Mouse (Mus musculus): ENCODE measurements around the gene Gm14401. TPM values are rescaled to one million over a fixed set of nuclear protein-coding genes. Genes with fewer than 3 reads are reported as not detected.
"Not testable (repeated sequence)": the region's sequence is repeated elsewhere in the genome, so short reads cannot be mapped to it uniquely, and the experiment has no call there.

The Gm14401 gene
- polyA plus RNA-seq (2017; shearing (Covaris generic)), result not detected

DNA sequence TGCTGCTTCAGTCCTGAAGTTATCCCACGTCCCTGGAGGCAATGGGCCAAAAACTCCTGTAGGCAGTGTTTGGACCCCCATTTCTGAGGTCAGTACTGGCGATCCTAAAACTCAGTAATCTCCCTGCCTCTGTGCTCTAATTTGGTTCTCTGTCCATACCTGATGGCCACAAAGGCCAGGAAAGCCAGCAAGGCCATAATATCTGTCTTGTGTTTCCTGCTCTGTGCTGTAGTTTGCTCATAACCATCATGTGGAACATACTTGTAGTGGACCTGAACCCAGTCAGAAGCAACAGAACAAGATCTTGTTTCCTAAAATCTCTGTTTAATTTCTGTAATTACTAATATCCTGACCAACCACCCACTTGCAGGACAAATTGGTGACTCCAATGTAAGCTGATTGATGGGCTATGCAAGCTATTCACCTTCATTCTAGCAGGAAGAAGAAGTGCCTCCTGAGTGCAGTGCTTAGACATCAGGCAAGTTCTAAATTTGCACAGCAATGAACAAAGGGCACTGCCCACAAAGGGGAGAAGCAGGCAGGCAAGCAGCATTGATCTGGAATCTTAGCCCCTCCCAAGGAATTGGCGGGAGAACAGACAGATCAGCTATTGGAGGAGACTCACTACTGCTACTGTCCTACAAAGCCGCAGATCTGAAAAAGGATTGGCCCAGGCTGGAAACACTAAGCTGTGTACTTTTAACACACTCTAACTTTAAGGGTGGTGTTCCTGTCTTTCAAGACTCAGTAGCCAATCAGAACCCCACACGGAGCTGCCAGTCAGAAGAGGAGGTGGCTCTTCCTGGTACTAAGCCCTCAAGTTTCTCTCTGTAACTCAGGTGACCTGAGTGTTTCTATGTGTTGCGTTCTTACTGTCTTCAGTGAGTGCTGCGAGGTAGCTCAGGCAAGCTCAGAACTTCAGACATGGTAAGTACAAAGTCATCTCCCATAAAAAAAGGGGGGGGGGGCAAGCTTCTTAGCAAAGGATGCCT, at the start of gene Gm14401:
Gene Gm14401, plus strand, starts transcription at position 889 of the 992 bp plus-strand sequence.
- ATAC-seq, result not testable (repeated sequence)

DNA sequence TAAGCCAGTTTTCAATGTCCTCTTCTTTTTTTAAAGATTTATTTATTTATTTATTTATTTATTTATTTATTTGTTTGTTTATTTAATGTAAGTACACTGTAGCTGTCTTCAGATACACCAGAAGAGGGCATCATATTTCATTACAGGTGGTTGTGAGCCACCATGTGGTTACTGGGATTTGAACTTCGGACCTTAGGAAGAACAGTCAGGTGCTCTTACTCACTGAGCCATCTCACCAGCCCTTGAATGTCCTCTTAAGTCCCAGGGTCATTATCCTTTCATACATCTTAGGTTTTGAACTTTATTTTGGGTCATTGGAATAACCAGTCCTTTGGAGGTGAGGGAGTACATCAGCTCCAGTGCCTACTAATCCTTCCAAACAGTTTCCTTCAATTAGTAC, 1.3 kb upstream of the Gm14401 start:
- not testable (repeated sequence) for ATAC-seq

DNA sequence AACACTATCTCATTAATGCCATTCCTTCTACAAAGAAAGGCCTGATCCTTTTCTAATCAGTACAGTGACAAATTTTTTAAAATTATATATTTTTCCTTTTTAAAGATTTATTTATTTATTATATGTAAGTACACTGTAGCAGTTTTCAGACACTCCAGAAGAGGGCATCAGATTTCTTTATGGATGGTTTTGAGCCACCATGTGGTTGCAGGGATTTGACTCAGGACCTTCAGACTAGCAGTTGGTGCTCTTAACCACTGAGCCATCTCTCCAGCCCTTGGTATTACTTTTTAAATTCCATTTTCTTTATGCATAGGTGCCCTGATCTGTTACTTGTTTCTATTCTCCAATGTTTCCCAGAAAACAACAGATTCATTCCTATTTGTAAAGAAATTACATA, 895 bp downstream of the Gm14401 start:
- ATAC-seq, result not testable (repeated sequence)

DNA sequence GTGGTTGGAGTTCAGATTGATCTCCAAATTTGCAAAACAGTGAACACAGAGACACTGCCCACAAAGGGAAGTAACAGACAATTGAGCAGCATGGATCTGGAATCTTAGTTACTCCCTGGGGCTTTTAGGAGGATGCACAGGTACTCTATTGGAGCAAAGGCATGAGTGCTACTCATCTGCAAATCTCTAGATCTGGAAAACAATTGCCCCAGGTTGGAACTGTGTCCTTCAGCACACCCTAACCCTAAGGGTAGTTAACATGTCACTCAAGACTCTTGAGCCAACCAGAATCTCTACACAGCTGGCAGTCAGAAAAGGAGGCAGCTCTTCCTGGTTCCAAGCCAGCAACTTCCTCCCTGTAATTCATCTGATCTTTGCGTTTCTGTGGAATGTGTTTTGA, 5.7 kb downstream of the Gm14401 start:
- ATAC-seq, result not testable (repeated sequence)

DNA sequence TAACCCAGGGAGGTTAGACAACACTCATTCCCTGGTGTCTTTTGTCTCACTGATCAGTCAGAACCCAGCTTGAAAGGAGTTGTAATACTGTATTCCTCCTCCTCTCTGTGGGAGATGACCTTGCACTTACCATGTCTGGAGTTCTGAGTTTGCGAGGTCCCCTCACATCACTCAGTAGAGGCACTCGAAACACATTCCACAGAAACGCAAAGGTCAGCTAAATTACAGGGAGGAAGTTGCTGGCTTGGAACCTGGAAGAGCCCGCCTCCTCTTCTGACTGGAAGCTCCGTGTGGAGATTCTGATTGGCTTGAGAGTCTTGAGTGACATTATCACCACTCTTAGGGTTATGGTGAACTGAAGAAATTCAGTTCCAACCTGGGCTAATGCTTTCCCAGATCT, 35.0 kb downstream of the Gm14401 start:
- ATAC-seq, result not testable (repeated sequence)

DNA sequence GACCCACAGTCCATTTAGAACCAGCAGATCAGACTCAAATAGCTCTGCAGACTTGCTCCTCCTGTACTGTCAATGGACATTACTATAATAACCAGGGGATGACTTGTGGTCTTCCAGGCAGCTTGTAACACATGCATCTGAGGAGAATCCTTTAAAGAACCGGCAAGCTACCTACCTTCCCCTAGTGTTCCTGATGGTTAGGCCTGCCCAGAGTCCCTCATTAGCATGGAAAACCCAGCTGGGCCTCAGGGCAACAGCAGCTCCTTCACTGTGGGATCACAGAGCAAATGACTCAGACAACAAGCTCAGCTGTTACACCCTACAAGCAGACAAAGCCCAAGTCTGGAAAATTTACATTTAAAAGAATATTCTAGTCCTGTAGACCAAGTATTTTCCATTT, 55.0 kb downstream of the Gm14401 start:
- not testable (repeated sequence) for ATAC-seq

Other genes starting within 250 kb of the Gm14401 start
- gene Gm14408, start 243.2 kb upstream of the Gm14401 start, polyA plus RNA-seq (2017; shearing (Covaris generic)), result not detected
- gene Gm14296, start 146.5 kb upstream of the Gm14401 start, polyA plus RNA-seq (2017; shearing (Covaris generic)), result 1 to 10 TPM; 4.2 to 5.7 TPM
- 1 to 10 TPM in 1 of 2 experiments, under 1 TPM in 1; 0.47 to 2.7 TPM for gene Gm14419, start 73.4 kb upstream of the Gm14401 start, polyA plus RNA-seq (2017; shearing (Covaris generic))
- 10 to 100 TPM in 1 of 2 experiments, 1 to 10 TPM in 1; 6.1 to 15.9 TPM for gene Gm14410, start 132.1 kb downstream of the Gm14401 start, polyA plus RNA-seq (2017; shearing (Covaris generic))
- gene Gm14409, start 192.7 kb downstream of the Gm14401 start, polyA plus RNA-seq (2017; shearing (Covaris generic)), result under 1 TPM in 1 of 2 experiments, not detected in 1; 0.54 TPM
- gene Gm14412, start 250.0 kb downstream of the Gm14401 start, polyA plus RNA-seq (2017; shearing (Covaris generic)), result not detected